Mouse (Mus musculus) erythroblast, embryonic 14.5 days (primary cell): ENCODE results near the gene Ptgds.

Experiments
- GATA1 ChIP-seq: IDR thresholded peaks from 2 replicates; pipeline ENCODE4 v1.6.1; 2012; ENCODE audit warnings: low read length, inconsistent platforms, mixed read lengths
- TAL1 ChIP-seq: IDR thresholded peaks from 3 replicates; pipeline ENCODE4 v1.6.1; 2012; ENCODE audit warnings: low read length, inconsistent platforms, mixed read lengths

DNA sequence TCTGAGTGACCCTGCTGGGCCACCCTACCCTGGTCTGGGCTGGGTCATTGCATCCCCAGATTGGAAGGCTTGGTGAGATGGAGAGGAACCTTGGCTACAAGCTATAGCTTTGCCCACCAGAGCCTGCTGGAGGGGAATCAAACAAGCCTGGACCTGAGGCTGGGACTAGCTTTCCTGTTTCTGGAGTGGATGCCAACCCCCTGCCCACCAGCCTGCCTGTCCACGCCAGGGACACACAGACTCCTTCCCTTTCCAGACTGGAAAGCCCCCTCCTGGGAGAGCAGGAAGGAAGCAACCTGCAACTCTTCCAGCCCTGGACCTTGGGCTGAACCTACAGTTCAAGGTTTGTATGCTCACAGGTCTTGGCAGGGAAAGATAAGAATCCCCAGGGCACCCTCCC lies 46.2 kb downstream of the Ptgds start:
- no peak for TF ChIP-seq TAL1
- TF ChIP-seq GATA1: no peak
